Mouse (Mus musculus): ENCODE measurements around the gene Tnk2. TPM values are rescaled to one million over a fixed set of nuclear protein-coding genes. Genes with fewer than 3 reads are reported as not detected.
A peak's percentile ranks its signal among the peaks of the same experiment; 100 is the strongest.

Tnk2 gene
- polyA plus RNA-seq, 1 experiment from 2014 or later: 2.8 TPM

GRCm38 (mm10) chr16:32685405-32685804, 41.7 kb downstream of the Tnk2 start:
- Histone ChIP-seq H3K9ac (ENCODE audit: low read depth, low read length) (no peak overlapping the region), H3K4me3 (ENCODE audit: low read depth, low read length) (no peak overlapping the region), H3K27me3 (ENCODE audit: control insufficient read depth, insufficient read depth, low read depth, low read length) (no peaks in the 10 kb centered on the region), H3K36me3 (ENCODE audit: control insufficient read depth, insufficient read depth) (peaks cover 3% of the 10 kb centered on the region), H3K27ac (ENCODE audit: low read length) (no peak overlapping the region), H3K9me3 (replicated peaks; ENCODE audit: control insufficient read depth, low read length) (no peaks in the 10 kb centered on the region), H3K4me1 (ENCODE audit: control insufficient read depth, low read depth, low read length) (peaks cover 4% of the 10 kb centered on the region), H3K4me2 (ENCODE audit: low read depth, low read length) (no peak overlapping the region)
- ATAC-seq (ENCODE audit: low read depth): 0 out of 2 replicates have a peak, but pooled peaks have one; percentile 17
- 66% methylated on average over 10 of the region's 10 CpGs for WGBS (ENCODE audit: insufficient replicate concordance)

GRCm38 (mm10) chr16:32685998-32686397, 42.3 kb downstream of the Tnk2 start:
- Histone ChIP-seq H3K4me2 (ENCODE audit: low read depth, low read length) (no peak overlapping the region), H3K27me3 (ENCODE audit: control insufficient read depth, insufficient read depth, low read depth, low read length) (no peaks in the 10 kb centered on the region), H3K4me3 (ENCODE audit: low read depth, low read length) (no peak overlapping the region), H3K27ac (ENCODE audit: low read length) (no peak overlapping the region), H3K36me3 (ENCODE audit: control insufficient read depth, insufficient read depth) (no peaks in the 10 kb centered on the region; the same call in 1 of the 2 replicates), H3K4me1 (ENCODE audit: control insufficient read depth, low read depth, low read length) (peaks cover 4% of the 10 kb centered on the region), H3K9me3 (replicated peaks; ENCODE audit: control insufficient read depth, low read length) (no peaks in the 10 kb centered on the region), H3K9ac (ENCODE audit: low read depth, low read length) (no peak overlapping the region)
- ATAC-seq (ENCODE audit: low read depth): no peak
- WGBS (ENCODE audit: insufficient replicate concordance): 48% methylated on average over 5 of the region's 5 CpGs

- Histone ChIP-seq H3K27ac (ENCODE audit: low read length) (no peak overlapping the region), H3K9me3 (replicated peaks; ENCODE audit: control insufficient read depth, low read length) (no peaks in the 10 kb centered on the region), H3K9ac (ENCODE audit: low read depth, low read length) (no peak overlapping the region), H3K36me3 (ENCODE audit: control insufficient read depth, insufficient read depth) (no peaks in the 10 kb centered on the region), H3K27me3 (ENCODE audit: control insufficient read depth, insufficient read depth, low read depth, low read length) (no peaks in the 10 kb centered on the region), H3K4me3 (ENCODE audit: low read depth, low read length) (no peak overlapping the region), H3K4me1 (ENCODE audit: control insufficient read depth, low read depth, low read length) (peaks cover 4% of the 10 kb centered on the region), H3K4me2 (ENCODE audit: low read depth, low read length) (no peak overlapping the region)
- WGBS (ENCODE audit: insufficient replicate concordance): 58% methylated on average over 5 of the region's 5 CpGs
- no peak for ATAC-seq (ENCODE audit: low read depth)
Observed at GRCm38 (mm10) chr16:32687221-32687620, 43.5 kb downstream of the Tnk2 start.

- no peaks in the 10 kb centered on the region for H3K9me3 ChIP-seq (replicated peaks; ENCODE audit: control insufficient read depth, low read length)
- H3K4me3 ChIP-seq (ENCODE audit: low read depth, low read length): no peak overlapping the region
- H3K4me2 ChIP-seq (ENCODE audit: low read depth, low read length): no peak overlapping the region
- H3K4me1 ChIP-seq (ENCODE audit: control insufficient read depth, low read depth, low read length): peaks cover 4% of the 10 kb centered on the region
- 24% methylated on average over 4 of the region's 4 CpGs for WGBS (ENCODE audit: insufficient replicate concordance)
- peak; percentile 91 for ATAC-seq (ENCODE audit: low read depth)
- H3K27ac ChIP-seq (ENCODE audit: low read length): peak overlapping the region; percentile 42
- no peaks in the 10 kb centered on the region for H3K36me3 ChIP-seq (ENCODE audit: control insufficient read depth, insufficient read depth)
- no peaks in the 10 kb centered on the region for H3K27me3 ChIP-seq (ENCODE audit: control insufficient read depth, insufficient read depth, low read depth, low read length)
- H3K9ac ChIP-seq (ENCODE audit: low read depth, low read length): no peak overlapping the region
Observed at GRCm38 (mm10) chr16:32688770-32689169, 45.1 kb downstream of the Tnk2 start.

- Histone ChIP-seq H3K9ac (ENCODE audit: low read depth, low read length) (no peak overlapping the region), H3K27me3 (ENCODE audit: control insufficient read depth, insufficient read depth, low read depth, low read length) (no peaks in the 10 kb centered on the region), H3K9me3 (replicated peaks; ENCODE audit: control insufficient read depth, low read length) (no peaks in the 10 kb centered on the region), H3K36me3 (ENCODE audit: control insufficient read depth, insufficient read depth) (no peaks in the 10 kb centered on the region), H3K4me3 (ENCODE audit: low read depth, low read length) (no peak overlapping the region), H3K27ac (ENCODE audit: low read length) (no peak overlapping the region), H3K4me2 (ENCODE audit: low read depth, low read length) (no peak overlapping the region), H3K4me1 (ENCODE audit: control insufficient read depth, low read depth, low read length) (peaks cover 4% of the 10 kb centered on the region)
- 5% methylated on average over 9 of the region's 9 CpGs for WGBS (ENCODE audit: insufficient replicate concordance)
- no peak for ATAC-seq (ENCODE audit: low read depth)
Observed at GRCm38 (mm10) chr16:32689501-32689900, 45.8 kb downstream of the Tnk2 start.

- Histone ChIP-seq H3K27ac (ENCODE audit: low read length) (no peak overlapping the region), H3K4me1 (ENCODE audit: control insufficient read depth, low read depth, low read length) (peaks cover 9% of the 10 kb centered on the region)
- 20% methylated on average over 7 of the region's 7 CpGs for WGBS (ENCODE audit: insufficient replicate concordance)
Observed at GRCm38 (mm10) chr16:32696841-32697464, 53.3 kb downstream of the Tnk2 start.

GRCm38 (mm10) chr16:32697665-32698446, 54.2 kb downstream of the Tnk2 start:
- Histone ChIP-seq H3K4me1 (ENCODE audit: control insufficient read depth, low read depth, low read length) (peaks cover 9% of the 10 kb centered on the region), H3K9ac (ENCODE audit: low read depth, low read length) (no peak overlapping the region), H3K4me3 (ENCODE audit: low read depth, low read length) (no peak overlapping the region), H3K9me3 (replicated peaks; ENCODE audit: control insufficient read depth, low read length) (no peaks in the 10 kb centered on the region), H3K27ac (ENCODE audit: low read length) (no peak overlapping the region), H3K4me2 (ENCODE audit: low read depth, low read length) (no peak overlapping the region), H3K36me3 (ENCODE audit: control insufficient read depth, insufficient read depth) (no peaks in the 10 kb centered on the region), H3K27me3 (ENCODE audit: control insufficient read depth, insufficient read depth, low read depth, low read length) (no peaks in the 10 kb centered on the region)
- ATAC-seq (ENCODE audit: low read depth): 0 out of 2 replicates have a peak, but pooled peaks have one; percentile 16
- 85% methylated on average over 22 of the region's 22 CpGs for WGBS (ENCODE audit: insufficient replicate concordance)

More at GRCm38 (mm10) chr16:32696841-32697464, 53.3 kb downstream of the Tnk2 start:
- Histone ChIP-seq H3K4me2 (ENCODE audit: low read depth, low read length) (no peak overlapping the region), H3K9me3 (replicated peaks; ENCODE audit: control insufficient read depth, low read length) (no peaks in the 10 kb centered on the region), H3K4me3 (ENCODE audit: low read depth, low read length) (no peak overlapping the region), H3K9ac (ENCODE audit: low read depth, low read length) (no peak overlapping the region), H3K27me3 (ENCODE audit: control insufficient read depth, insufficient read depth, low read depth, low read length) (no peaks in the 10 kb centered on the region), H3K36me3 (ENCODE audit: control insufficient read depth, insufficient read depth) (no peaks in the 10 kb centered on the region)
- no peak for ATAC-seq (ENCODE audit: low read depth)

- H3K4me3 ChIP-seq (ENCODE audit: low read depth, low read length): no peak overlapping the region
- ATAC-seq (ENCODE audit: low read depth): no peak
- H3K36me3 ChIP-seq (ENCODE audit: control insufficient read depth, insufficient read depth): no peaks in the 10 kb centered on the region
- no peaks in the 10 kb centered on the region for H3K27me3 ChIP-seq (ENCODE audit: control insufficient read depth, insufficient read depth, low read depth, low read length)
- 16% methylated on average over 7 of the region's 7 CpGs for WGBS (ENCODE audit: insufficient replicate concordance)
- no peak overlapping the region for H3K27ac ChIP-seq (ENCODE audit: low read length)
- H3K4me1 ChIP-seq (ENCODE audit: control insufficient read depth, low read depth, low read length): peaks cover 9% of the 10 kb centered on the region
- H3K9me3 ChIP-seq (replicated peaks; ENCODE audit: control insufficient read depth, low read length): no peaks in the 10 kb centered on the region
- no peak overlapping the region for H3K4me2 ChIP-seq (ENCODE audit: low read depth, low read length)
- no peak overlapping the region for H3K9ac ChIP-seq (ENCODE audit: low read depth, low read length)
Observed at GRCm38 (mm10) chr16:32698550-32698949, 54.9 kb downstream of the Tnk2 start.

GRCm38 (mm10) chr16:32703312-32703912, 59.7 kb downstream of the Tnk2 start:
- Histone ChIP-seq H3K27ac (ENCODE audit: low read length) (no peak overlapping the region), H3K9me3 (replicated peaks; ENCODE audit: control insufficient read depth, low read length) (no peaks in the 10 kb centered on the region), H3K4me2 (ENCODE audit: low read depth, low read length) (no peak overlapping the region), H3K4me1 (ENCODE audit: control insufficient read depth, low read depth, low read length) (peaks cover 11% of the 10 kb centered on the region), H3K4me3 (ENCODE audit: low read depth, low read length) (no peak overlapping the region), H3K9ac (ENCODE audit: low read depth, low read length) (no peak overlapping the region), H3K36me3 (ENCODE audit: control insufficient read depth, insufficient read depth) (no peaks in the 10 kb centered on the region), H3K27me3 (ENCODE audit: control insufficient read depth, insufficient read depth, low read depth, low read length) (no peaks in the 10 kb centered on the region)
- ATAC-seq (ENCODE audit: low read depth): peak; percentile 45
- WGBS (ENCODE audit: insufficient replicate concordance): 51% methylated on average over 9 of the region's 9 CpGs
